Mouse (Mus musculus): Measurements from ENCODE around the gene Ppm1k.
"Not testable (repeated sequence)": the region's sequence is repeated elsewhere in the genome, so short reads cannot be mapped to it uniquely, and the experiment has no call there.

DNA sequence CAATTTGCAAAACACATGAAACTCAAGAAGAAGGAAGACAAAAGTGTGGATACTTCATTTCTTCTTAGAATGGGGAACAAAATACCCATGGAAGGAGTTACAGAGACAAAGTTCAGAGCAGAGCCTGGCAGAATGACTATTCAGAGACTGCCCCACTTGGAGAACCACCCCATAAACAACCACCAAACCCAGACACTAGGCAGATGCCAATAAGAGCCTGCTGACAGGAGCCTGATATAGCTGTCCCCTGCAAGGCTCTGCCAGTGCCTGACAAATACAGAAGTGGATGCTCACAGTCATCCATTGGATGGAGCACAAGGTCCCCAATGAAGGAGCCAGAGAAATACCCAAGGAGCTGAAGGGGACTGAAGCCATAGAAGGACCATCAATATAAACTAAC, 8.3 kb upstream of the Ppm1k start:
- not testable (repeated sequence) for TF ChIP-seq POLR2A (IDR thresholded peaks at IDR 0.05; ENCODE audit: insufficient read depth, low read length); CTCF (IDR thresholded peaks at IDR 0.05; ENCODE audit: low read depth, low read length); EP300 (IDR thresholded peaks at IDR 0.05; ENCODE audit: insufficient read depth, low read depth, low read length)
